Mouse (Mus musculus): ENCODE measurements around the gene Skap1.

Gene Skap1

DNA sequence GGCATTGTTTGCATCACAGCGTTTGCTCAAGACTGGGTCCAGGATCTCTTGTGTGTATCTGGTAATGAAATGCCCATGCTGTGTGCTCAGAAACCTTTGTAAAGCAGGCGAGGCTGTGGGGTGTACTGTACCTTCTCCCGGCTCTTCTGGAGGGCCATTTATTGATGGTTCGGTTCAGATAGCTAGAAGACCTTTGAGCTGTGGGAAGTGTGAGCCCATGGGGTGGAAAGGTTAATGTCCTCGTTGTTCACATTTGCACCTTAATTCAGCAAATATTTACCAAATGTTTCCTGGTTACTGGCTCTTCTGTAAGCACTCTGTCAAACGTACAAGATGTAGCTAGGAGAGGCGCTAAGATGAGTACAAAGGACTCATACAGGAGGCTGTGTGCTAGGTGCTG lies 173.5 kb downstream of the Skap1 start:
- no peak for DNase-seq

DNA sequence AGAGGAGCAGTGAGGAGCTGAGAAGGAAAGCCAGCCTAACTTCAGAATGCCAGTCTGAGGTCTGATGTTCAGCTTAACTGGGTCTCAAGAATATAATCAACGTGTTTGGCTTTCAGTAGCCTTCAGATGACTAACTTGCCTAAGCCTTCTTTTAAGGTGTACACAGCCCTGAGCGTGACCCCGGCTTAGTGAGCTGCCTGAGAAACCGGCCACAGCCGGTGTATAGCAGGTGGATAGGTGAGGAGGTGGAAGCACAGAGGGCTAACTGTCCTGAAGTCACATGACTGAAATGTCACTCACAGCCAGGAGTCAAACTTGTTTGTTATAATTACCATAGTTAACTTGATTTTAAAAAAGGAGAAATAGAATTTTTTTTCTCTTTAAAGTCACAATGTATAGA lies 175.4 kb downstream of the Skap1 start:
- no peak for DNase-seq

DNA sequence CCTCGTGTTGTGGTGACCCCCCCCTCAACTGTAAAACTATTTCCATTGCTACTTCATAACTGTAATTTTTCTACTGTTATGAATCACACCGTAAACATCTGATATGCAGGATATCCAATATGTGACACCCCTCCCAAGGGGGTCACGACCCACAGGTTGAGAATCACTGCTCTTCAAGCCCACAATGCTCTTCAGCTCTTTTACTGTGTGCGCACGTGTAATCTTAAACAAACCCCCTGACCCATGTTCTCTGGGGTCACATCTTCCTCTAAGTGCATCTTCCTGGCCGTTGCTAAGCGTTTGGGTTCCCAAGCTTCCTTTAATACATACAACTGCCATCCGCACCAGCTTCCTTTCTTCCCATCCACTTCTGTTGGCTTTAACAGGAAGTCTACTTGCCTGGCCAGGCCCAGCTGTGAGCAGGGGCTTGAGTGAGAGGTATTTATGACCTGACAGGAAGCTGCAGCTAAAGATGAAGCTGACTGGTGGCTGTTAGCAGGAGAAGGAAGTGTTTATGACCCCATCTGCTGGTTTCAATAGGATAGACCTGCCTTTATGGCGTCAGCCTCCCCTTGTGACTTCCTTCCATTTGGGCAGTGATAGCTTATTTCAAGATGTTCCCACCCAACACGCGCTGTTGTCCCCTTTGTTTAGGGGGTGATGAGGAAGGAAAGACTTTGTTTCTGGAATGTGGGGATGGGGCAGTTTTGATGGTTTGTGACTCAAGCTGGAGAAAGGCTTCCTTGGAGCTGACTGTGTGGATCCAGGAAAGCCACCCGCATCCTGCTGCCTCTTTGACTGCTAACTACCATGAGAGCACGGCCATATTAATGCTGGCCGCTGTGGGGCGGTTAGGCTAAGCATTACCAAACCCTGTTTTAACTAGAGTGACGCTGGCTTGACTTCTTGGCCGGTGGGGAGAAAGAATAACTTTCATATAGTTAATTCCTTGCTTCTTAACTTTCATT lies 178.1 kb downstream of the Skap1 start:
- DNase-seq = no peak

DNA sequence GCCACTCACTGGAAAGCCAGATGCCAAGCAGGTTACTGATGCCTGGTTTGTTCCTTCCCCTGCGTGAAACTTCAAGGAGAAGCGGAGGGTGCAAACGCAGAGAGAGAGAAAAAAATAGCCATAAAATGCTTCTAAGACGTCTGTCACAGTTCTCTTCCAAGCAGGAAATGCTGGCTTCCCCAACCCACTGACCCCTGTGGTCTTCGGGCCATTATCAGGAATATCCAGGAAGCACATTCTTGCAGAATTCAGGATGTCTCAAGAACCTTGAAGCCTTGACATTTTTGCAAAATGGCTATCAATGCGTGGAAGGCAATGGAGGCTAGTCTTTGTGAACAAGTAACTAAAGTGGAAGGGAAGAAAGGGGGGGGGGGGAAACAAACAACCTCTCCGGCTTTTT lies 180.6 kb downstream of the Skap1 start:
- no peak for DNase-seq

DNA sequence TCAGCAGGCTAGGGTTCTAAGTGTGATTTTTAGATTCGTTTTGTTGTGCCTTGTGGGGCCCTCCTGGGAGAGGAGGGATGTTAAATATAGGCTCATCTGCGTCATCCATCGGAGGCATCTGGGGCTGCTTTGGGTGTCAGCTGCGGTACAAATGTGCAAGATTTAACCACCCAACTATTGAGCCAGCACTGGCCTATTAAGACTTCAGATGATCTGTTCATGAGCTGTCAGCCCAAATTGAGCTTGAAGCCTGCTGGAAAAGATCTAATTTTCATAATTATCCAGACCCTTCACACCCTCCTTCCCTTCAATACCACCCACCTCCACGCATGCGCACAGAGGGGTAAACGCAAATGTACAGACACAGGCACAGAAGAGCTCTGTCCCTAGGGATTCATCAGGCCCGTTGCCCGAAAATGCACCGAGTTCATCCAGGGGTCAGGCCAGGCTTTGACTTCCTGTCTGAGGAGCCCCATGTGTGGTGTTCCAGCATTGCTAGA lies 181.2 kb downstream of the Skap1 start:
- DNase-seq = peak; percentile 25

DNA sequence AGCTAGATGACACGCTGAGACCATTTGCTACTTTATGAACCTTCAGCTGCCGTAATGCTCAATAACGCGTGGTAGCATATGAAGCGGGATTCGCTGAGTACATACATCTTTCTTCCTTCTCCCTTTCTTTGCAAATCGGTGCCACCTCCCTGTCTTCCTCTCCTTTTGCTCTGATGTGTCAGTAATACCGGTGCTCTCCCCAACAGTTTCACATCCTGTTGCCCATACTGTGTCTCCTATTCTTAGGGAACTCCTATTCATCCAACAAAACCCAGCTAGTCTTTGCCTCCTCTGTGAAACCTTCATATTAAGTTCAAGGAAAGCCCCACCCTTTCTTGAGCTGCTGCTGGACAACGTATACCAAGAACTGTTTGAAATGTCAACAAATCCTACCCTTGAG lies 187.5 kb downstream of the Skap1 start:
- no peak for DNase-seq

DNA sequence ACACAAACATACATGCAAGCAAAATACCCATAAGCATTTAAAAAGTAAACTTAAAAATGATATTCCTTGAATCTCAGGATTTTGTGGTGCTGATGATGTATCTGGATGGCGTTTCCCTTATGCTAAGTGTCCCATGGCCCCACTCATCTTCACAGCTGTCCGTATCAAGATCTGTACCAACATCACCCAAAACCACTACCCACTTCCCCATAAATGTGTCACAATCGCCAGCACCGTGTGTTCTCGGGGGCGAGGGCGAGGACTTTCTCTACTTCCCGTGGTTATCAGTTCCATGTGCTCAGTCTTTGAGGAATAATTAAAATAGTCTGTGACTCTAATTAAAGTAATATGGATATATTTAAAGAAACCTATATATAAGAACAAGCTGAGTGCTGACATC lies 189.5 kb downstream of the Skap1 start:
- no peak for DNase-seq

DNA sequence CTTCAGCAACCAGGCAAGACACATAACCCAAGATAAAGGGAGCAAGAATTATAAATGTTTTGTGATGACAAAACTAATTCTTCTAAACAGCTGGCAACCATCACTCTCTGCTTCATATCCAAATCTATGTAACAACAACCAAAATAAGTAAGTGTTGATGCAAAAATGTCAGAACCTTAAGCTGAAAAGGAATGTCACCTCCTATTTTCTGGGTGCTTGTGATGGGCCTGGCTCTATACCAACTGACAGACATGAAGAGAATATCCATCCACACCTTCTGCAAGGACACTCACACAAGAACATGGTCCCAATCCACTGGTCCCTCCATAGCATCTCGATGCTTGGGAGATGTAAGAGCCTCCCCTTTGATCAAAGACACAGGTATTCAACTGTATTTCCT lies 194.0 kb downstream of the Skap1 start:
- DNase-seq = no peak

DNA sequence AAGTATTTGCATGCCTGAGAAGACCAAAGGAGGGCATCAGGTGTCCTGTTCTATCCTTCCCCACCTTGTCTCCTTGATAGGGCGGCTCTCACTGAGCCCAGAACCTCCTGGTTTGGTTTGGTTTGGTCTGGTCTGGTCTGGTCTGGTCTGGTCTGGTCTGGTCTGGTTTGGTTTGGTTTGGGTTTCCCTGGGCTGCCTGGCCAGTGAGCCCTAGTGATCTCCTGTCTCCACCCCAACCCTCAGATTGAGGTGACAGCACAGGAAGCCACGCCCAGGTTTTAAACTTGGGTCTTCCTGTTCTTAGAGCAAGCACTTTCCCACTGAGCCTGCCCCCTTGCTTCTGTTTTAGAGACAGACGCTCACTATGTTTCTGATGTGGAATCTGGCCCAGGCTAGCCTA lies 202.5 kb downstream of the Skap1 start:
- no peak for DNase-seq

DNA sequence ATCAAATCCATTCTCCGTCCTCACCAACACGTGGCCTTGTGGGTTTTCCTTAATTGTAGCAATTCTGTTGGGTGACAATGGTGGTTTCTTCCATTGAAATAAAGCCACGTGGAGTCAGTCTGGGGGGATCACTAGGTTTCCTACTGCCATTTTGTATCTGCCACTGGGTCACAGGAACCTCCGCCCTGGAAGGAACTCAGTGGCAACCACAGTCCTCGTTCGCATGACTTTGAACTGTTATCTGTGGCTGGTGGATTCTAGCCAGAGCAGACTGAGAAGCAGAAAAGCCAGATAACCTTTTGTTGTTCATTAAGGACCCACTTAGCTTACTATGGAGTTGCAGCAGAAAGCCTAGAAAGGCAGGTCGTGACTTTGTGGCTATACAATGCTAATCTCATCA lies 204.0 kb downstream of the Skap1 start:
- no peak for DNase-seq

DNA sequence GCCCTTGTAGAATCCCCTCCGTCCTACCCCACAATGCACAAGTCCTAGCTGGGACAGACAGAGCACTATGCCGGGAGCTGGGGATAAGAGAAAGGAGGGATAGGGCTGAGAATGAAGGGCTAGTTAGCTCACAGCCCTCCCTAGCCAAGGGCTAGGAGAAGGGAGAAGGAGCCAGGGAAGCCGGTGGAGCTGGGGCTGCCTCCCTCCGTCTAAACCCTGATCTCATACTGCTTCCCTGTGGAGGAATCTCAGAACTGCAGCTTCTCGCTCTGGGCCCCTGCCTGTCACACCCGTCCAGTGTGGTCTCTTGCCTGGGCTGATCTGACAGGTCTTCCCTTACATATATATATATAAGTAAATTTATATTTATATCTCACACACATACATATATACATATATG lies 209.4 kb downstream of the Skap1 start:
- peak; percentile 45 for DNase-seq

DNA sequence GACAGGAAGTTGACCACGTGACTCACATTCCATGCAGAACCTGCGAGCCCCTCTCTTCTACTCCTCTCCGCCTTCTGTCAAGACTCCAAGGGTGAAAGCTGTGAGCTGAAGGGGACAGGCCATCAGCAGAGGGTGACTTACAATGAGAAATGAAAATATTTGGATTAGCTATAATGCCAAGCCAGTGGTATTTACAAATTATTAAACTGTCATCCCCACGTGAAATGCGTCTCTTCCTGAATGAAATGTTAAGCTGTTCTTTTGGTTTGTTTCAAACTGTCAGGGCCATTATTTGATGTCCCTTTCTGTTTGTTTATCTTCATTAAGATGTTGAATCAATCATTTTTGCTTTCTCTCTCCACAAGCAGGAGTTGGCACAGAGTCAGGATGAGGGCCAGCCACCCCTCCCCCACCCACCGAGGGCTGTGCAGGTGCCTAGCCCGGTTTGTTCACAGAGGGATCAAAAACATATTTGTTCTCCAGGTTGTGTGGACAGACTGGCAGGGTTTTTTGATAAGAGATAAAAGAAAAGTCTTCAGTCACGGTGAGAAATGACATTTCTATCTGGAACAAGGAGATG lies 210.5 kb downstream of the Skap1 start:
- no peak for DNase-seq

DNA sequence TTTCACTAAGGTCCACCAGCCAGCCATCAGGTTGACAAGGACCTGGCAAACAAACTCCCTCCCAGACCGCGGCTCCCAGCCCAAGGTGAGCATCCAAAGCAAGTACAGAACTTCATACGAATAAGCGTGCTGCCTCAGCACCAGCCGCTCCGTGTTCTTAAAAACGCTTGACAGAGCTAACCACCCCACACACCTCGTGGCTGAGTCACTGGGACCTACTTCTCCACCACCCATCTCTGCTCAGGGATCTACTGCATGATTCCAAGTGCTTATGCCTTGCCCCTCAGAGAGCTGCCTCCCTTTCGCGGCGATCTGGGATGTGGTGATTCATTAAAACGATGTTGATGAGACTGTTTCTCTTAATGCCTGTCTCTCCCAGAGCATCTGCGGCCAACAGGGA lies 213.6 kb downstream of the Skap1 start:
- no peak for DNase-seq

DNA sequence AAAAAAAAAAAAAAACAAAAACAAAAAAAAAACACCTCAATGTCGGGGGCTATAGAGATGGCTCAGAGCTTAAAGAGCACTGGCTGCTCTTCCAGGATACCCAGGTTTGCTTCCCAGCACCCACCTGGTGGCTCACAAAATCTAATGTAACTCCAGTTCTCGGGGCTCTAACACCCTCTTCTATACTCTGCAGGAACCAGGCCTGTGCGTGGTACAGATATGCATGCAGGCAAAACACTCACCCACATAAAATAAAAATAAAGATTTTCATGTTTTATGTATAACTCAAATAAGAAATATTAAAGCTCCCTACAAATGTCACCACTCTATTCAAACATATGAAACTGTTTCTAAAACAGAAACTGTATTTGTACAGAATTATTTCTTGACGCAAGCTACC lies 214.6 kb downstream of the Skap1 start:
- no peak for DNase-seq

DNA sequence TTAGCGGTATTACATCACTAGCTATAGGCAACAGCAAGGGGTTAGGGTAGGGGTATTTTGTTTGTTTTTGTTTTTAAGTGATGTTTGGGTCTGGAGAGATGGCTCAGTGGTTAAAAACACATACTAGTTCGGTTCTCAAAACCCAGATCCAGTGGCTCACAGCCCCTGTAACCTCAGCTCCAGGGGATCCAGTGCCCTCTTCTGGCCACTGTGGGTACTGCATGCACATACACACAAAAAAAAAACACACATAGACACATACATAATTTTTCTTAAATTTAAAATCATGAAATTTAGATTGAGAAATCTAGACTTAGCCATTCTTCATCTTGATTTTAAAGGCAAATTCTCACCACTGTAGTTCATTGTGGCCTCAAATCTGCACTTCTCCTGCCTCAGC lies 221.0 kb downstream of the Skap1 start:
- DNase-seq = no peak

DNA sequence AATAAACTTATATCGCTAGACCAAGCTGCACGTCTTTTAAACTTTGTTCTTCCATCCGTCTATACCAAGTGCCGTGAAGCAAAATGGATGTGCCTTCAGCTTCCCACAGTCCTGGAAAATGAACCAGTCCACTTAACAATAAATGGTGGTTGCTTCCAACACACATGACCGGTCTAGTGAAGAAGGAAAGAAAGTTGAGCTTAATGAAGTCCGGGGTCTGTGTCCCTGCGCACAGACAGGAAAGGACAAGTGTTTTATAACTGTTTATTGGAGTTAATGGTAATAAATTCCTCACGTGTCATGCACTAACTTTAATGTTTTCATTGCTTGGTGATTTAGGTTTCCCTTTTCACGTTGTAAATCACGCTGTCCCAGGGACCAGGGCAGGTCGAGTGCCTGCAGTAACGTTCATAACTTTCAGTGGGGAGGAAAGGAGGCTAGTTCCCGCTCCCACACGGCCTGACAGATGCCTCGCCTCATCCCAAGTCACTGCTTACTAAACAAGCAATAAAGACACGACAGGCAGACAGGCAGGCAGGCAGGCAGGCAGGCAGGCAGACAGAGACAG lies 222.4 kb downstream of the Skap1 start:
- no peak for DNase-seq

DNA sequence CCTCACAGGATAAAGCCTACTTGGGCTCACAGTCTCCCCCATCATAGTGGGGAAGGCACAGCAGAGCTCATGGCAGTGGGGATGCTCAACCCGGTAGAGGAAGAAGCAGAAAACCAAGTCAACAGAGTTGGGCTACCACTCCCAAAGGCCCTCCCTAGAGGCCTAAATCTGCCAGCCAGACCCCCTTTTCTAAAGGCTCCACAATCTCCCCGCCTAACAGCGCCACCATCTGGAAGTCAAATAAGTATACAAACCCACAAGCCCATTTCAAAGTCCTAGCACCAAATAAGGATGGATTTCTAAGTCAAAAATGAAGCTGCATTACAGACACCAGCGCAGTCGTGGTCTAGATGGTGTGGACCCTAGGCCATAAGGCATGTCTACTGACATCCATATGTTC lies 227.9 kb downstream of the Skap1 start:
- no peak for DNase-seq

DNA sequence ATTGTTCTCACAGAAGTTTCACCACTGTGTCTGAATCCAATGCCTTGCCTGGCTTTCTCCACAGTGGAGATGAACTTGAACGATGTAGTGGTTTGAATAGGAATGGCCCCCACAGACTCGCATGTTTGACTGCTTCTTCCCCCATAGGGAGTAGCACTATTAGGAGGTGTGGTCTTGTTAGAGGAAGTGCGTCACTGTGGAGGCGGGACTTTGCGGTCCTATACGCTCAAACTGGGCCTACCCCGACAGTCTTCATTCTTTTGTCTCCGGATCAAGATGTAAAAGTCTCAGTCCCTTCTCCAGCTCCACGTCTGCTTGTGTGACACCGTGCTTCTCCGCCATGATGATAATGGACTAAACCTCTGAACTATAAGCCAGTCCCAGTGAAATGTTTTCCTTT lies 229.0 kb downstream of the Skap1 start:
- DNase-seq = no peak

DNA sequence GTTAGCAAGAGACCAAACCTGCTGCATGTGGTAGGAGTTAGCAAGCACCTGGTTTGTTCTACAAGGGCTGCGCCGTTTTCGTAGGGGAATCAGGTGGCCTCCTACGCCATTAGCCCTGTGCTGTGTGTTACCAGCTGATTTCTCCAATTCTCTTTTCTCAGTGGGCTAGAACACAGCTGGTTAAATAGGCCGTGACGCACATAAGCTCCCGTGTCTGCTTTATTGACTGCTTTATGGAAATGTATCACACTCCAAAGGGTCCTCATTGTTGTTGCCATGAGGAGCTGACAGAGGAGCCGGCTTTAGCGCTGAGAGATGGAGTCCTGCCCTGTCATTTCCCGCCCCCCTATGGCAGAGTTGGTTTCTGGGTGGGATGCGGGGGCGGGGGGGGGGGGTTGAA lies 230.4 kb downstream of the Skap1 start:
- DNase-seq = no peak

DNA sequence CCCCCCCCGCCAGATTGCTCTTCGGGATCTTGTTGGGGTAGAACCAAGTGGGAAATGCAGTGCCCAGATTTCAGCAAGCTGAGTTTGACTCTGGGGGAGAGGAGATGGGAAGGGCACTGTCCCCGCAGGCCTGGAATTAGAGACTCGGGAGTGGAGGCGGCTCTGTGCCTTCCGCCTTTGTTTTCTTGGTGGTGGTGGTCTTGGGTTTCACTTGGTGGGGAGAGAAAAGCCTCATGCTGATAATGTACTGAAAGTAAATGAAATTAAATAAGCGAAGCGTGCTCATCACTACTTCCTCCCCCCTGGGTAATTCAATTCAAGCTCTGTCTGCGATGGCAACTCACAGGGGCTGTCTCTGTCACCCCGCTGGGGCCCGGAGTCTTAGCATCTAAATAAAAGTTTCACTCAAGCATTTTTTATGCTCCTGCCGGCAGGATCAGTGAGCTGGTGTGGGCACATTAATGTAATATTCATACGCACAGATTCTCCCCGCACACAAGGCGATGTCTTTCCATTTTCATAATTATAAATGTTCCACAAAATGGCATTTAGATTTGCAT lies 231.9 kb downstream of the Skap1 start:
- no peak for DNase-seq

DNA sequence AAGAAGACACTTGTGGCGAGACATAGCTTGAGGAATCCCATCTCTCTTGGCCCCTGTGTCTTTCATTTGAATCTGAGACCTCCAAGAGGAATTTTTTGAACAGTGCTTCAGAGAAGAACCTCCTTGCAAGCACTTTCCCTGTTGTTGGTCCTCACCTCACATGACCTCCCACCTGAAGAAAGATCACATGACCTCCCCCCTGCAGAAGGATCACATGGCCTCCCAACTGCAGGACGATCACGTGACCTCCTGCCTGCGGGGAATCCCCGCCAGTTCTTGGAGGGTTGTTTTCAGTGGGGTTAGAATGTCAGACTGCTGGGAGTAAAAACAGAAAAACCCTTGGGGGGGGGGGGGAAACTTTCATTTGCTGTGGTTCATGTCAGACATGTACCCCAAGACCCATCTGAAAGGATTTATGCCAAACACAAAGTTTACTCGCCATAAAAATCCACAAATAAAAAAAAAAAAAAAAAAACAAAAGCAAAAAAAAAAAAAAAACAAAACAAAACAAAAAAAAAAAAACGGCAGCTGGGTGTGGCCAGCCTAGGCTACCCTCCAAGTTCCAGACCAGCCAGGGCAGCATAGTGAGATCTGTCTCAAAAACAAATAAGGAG lies 232.6 kb downstream of the Skap1 start:
- no peak for DNase-seq

DNA sequence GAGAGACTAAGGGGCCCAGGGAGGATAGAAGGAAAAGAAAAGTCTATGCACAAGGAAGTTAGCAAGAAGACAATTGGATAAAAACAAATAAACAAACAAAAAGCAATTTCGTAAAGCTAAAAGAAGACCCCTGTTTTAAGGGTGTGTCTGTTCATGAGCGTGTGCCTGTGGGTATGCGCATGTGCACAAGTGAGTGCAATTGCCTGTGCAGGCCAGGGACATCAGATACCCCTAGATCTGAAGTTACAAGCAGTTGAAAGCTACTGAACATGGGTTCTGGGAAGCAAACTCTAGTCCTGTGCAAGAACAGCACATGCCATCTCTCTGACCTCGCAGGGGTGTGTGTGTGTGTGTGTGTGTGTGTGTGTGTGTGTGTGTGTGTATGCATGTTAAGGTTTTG lies 233.1 kb downstream of the Skap1 start:
- DNase-seq = no peak

DNA sequence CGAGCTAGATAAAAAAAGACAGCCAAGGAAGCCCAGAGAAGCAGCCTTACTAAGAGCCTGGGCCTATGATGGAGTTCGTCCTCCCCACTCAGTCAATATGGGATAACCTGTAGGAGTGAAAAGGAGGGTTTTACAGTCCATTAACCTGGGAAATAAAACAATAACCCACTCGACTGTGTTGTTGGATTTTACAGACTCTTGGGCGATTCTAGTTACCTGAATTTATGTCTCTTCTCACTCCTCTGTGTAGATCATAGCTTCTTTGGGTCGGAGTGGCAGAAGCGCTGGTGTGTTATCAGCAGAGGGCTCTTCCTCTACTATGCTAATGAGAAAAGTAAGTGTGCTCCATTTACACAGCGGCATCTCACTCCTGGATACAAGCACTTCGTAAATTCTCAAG lies 239.4 kb downstream of the Skap1 start:
- no peak for DNase-seq

Data from right cerebral cortex, postnatal 4 days (tissue).